Mouse (Mus musculus) heart, embryonic 14.5 days (tissue): ENCODE results near the gene App. TPM values are rescaled to one million over a fixed set of nuclear protein-coding genes. Genes with fewer than 3 reads are reported as not detected.
A peak's percentile ranks its signal among the peaks of the same experiment; 100 is the strongest.

Source experiments
- ATAC-seq: fragments of 200-750 bp; cut with Nextera tagmentation; 2 replicates; pipeline ENCODE4 v1.8.0; 2017; ENCODE audit warnings: low read depth, moderate TSS enrichment; ENCODE audit not compliant: insufficient number of reproducible peaks, insufficient read depth, low FRiP score
- H3K27ac ChIP-seq, 2 experiments: fragments of 200-500 bp in 1 of 2; fragments of 300-500 bp in 1 of 2; sonication (generic) in 1 of 2; replicated peaks in 1 of 2; 2 replicates each; pipeline ENCODE4 v1.5.1; 2012 to 2014; ENCODE audit warnings: low read depth in 2 of 2, low read length in 2 of 2, control low read depth in 1 of 2, mild to moderate bottlenecking in 1 of 2, mixed read lengths in 1 of 2; ENCODE audit not compliant: control insufficient read depth in 1 of 2, insufficient read depth in 1 of 2
- H3K27me3 ChIP-seq: fragments of 300-500 bp; sonication (generic); 2 replicates; pipeline ENCODE4 v1.6.1; 2014; ENCODE audit warnings: mild to moderate bottlenecking, low read length, control low read depth; ENCODE audit not compliant: control insufficient read depth, insufficient read depth
- H3K36me3 ChIP-seq: fragments of 300-500 bp; sonication (generic); 2 replicates; pipeline ENCODE4 v1.6.1; 2014; ENCODE audit warnings: mild to moderate bottlenecking, control low read depth, low read length, mixed read lengths; ENCODE audit not compliant: control insufficient read depth, insufficient read depth
- H3K4me1 ChIP-seq, 2 experiments: fragments of 200-500 bp in 1 of 2; fragments of 300-500 bp in 1 of 2; sonication (generic) in 1 of 2; 2 replicates each; pipeline ENCODE4 v1.6.1; 2012 to 2014; ENCODE audit warnings: low read length in 2 of 2, control low read depth in 1 of 2, mixed read lengths in 1 of 2; ENCODE audit not compliant: control insufficient read depth in 2 of 2, insufficient read depth in 2 of 2
- H3K4me2 ChIP-seq: fragments of 300-500 bp; sonication (generic); 2 replicates; pipeline ENCODE4 v1.6.1; 2014; ENCODE audit warnings: mild to moderate bottlenecking, low read length
- H3K4me3 ChIP-seq, 2 experiments: fragments of 200-500 bp in 1 of 2; fragments of 300-500 bp in 1 of 2; sonication (generic) in 1 of 2; 2 replicates each; pipeline ENCODE4 v1.5.1; 2012 to 2014; ENCODE audit warnings: low read length in 2 of 2, mild to moderate bottlenecking in 2 of 2, control low read depth in 1 of 2, low read depth in 1 of 2, moderate library complexity in 1 of 2; ENCODE audit not compliant: control insufficient read depth in 1 of 2, insufficient read depth in 1 of 2
- H3K9ac ChIP-seq: fragments of 300-500 bp; sonication (generic); 2 replicates; pipeline ENCODE4 v1.6.1; 2014; ENCODE audit warnings: mild to moderate bottlenecking, low read length
- H3K9me3 ChIP-seq: fragments of 300-500 bp; sonication (generic); 2 replicates; pipeline ENCODE4 v1.6.1; 2016; ENCODE audit warnings: low read length, control low read depth; ENCODE audit not compliant: control insufficient read depth
- WGBS: fragments of 180-500 bp; shearing (Covaris S2); extraction: QIAGEN DNeasy Blood & Tissue Kit; methylation state at CpG from one replicate; pipeline ENCODE4 v1.1.7; 2014; 5-methylcytosine and 5-hydroxymethylcytosine counted together
- polyA plus RNA-seq: library from polyadenylated mRNA; unstranded; fragments of >200 nt; fragmentation: Nextera tagmentation; extraction: Ambion mirVana; gene quantifications from 2 replicates; pipeline ENCODE4 v1.2.1, GENCODE M21; 2014

Gene App
- polyA plus RNA-seq, 1 experiment from 2014 or later = 169 TPM

GRCm38 (mm10) chr16:85150902-85151301 lies 22.7 kb downstream of the App start:
- H3K4me1 ChIP-seq = peaks cover 21 to 66% of the 10 kb centered on the region in 2 experiments
- no peaks in the 10 kb centered on the region for H3K36me3 ChIP-seq
- ATAC-seq = no peak
- 0 out of 2 replicates have a peak overlapping the region, but pooled peaks have one; percentile 13 for H3K9ac ChIP-seq
- H3K4me2 ChIP-seq = peak overlapping the region; percentile 49
- H3K9me3 ChIP-seq = no peaks in the 10 kb centered on the region
- H3K27ac ChIP-seq = peak overlapping the region; percentile 34 to 63; a peak in 3 of 4 replicates
- WGBS = 17% methylated on average over 9 of the region's 9 CpGs
- no peak overlapping the region for H3K4me3 ChIP-seq
- H3K27me3 ChIP-seq = no peaks in the 10 kb centered on the region

GRCm38 (mm10) chr16:85149509-85149871 lies 24.1 kb downstream of the App start:
- Histone ChIP-seq H3K9me3 (no peaks in the 10 kb centered on the region), H3K9ac (no peak overlapping the region), H3K36me3 (no peaks in the 10 kb centered on the region), H3K27me3 (no peaks in the 10 kb centered on the region), H3K4me1 (peaks cover 23 to 62% of the 10 kb centered on the region in 2 experiments), H3K4me3 (no peak overlapping the region), H3K4me2 (no peak overlapping the region), H3K27ac (peak overlapping the region in 1 of 2 experiments; percentile 81; a peak in 2 of 4 replicates)
- no peak for ATAC-seq
- 80% methylated on average over 1 of the region's 1 CpGs for WGBS

- H3K36me3 ChIP-seq = no peaks in the 10 kb centered on the region
- H3K4me1 ChIP-seq = peaks cover 23 to 62% of the 10 kb centered on the region in 2 experiments
- H3K4me3 ChIP-seq = no peak overlapping the region
- ATAC-seq = peak; percentile 76
- H3K4me2 ChIP-seq = 0 out of 2 replicates have a peak overlapping the region, but pooled peaks have one; percentile 24
- peak overlapping the region; percentile 79 to 81 for H3K27ac ChIP-seq
- no peaks in the 10 kb centered on the region for H3K27me3 ChIP-seq
- no peak overlapping the region for H3K9ac ChIP-seq
- no peaks in the 10 kb centered on the region for H3K9me3 ChIP-seq
- WGBS = 35% methylated on average over 9 of the region's 9 CpGs
These were observed 24.7 kb downstream of the App start for GRCm38 (mm10) chr16:85148615-85149508.

GRCm38 (mm10) chr16:85147440-85147839 lies 26.1 kb downstream of the App start:
- Histone ChIP-seq H3K4me3 (no peak overlapping the region), H3K27ac (0 out of 4 replicates have a peak overlapping the region, but pooled peaks of 1 of the 2 experiments have one; percentile 81), H3K4me2 (no peak overlapping the region), H3K27me3 (no peaks in the 10 kb centered on the region), H3K9ac (no peak overlapping the region), H3K4me1 (peaks cover 21 to 54% of the 10 kb centered on the region in 2 experiments), H3K9me3 (no peaks in the 10 kb centered on the region), H3K36me3 (no peaks in the 10 kb centered on the region)
- no peak for ATAC-seq
- WGBS = 35% methylated on average over 4 of the region's 4 CpGs

GRCm38 (mm10) chr16:85145771-85146178 lies 27.8 kb downstream of the App start:
- no peak overlapping the region for H3K4me3 ChIP-seq
- H3K27me3 ChIP-seq = no peaks in the 10 kb centered on the region
- H3K9me3 ChIP-seq = no peaks in the 10 kb centered on the region
- ATAC-seq = no peak
- H3K9ac ChIP-seq = no peak overlapping the region
- no peak overlapping the region for H3K4me2 ChIP-seq
- 92% methylated on average over 11 of the region's 11 CpGs for WGBS
- H3K4me1 ChIP-seq = peaks cover 9 to 38% of the 10 kb centered on the region in 2 experiments
- no peak overlapping the region; a peak in 1 of 4 replicates for H3K27ac ChIP-seq
- H3K36me3 ChIP-seq = no peaks in the 10 kb centered on the region

- Histone ChIP-seq H3K4me2 (no peak overlapping the region), H3K9ac (no peak overlapping the region), H3K36me3 (no peaks in the 10 kb centered on the region), H3K4me1 (peaks cover 9 to 37% of the 10 kb centered on the region in 2 experiments), H3K9me3 (no peaks in the 10 kb centered on the region), H3K27me3 (no peaks in the 10 kb centered on the region), H3K4me3 (no peak overlapping the region), H3K27ac (no peak overlapping the region)
- no peak for ATAC-seq
- 83% methylated on average over 11 of the region's 11 CpGs for WGBS
These were observed 28.2 kb downstream of the App start for GRCm38 (mm10) chr16:85145369-85145768.

GRCm38 (mm10) chr16:85144401-85144800 lies 29.2 kb downstream of the App start:
- no peaks in the 10 kb centered on the region for H3K36me3 ChIP-seq
- H3K9me3 ChIP-seq = no peaks in the 10 kb centered on the region
- no peak overlapping the region for H3K4me2 ChIP-seq
- no peaks in the 10 kb centered on the region for H3K27me3 ChIP-seq
- ATAC-seq = no peak
- no peak overlapping the region for H3K27ac ChIP-seq
- no peak overlapping the region for H3K9ac ChIP-seq
- WGBS = 85% methylated on average over 6 of the region's 6 CpGs
- H3K4me3 ChIP-seq = no peak overlapping the region
- peaks cover 9 to 32% of the 10 kb centered on the region in 2 experiments for H3K4me1 ChIP-seq
